Mouse (Mus musculus) forebrain, embryonic 14.5 days (tissue): Measurements from ENCODE around the gene Hk1. TPM values are rescaled to one million over a fixed set of nuclear protein-coding genes. Genes with fewer than 3 reads are reported as not detected.
A peak's percentile ranks its signal among the peaks of the same experiment; 100 is the strongest.

Source experiments
- ATAC-seq: fragments of 200-750 bp; cut with Nextera tagmentation; 2 replicates; pipeline ENCODE4 v1.8.0; 2017; ENCODE audit warnings: mild to moderate bottlenecking, moderate library complexity
- DNase-seq: peaks from one replicate; pipeline ENCODE4 v3.0.0-alpha.2; 2015; ENCODE audit warnings: low spot score
- H3K27ac ChIP-seq: fragments of 300-500 bp; sonication (generic); 2 replicates; pipeline ENCODE4 v1.5.1; 2014; ENCODE audit warnings: low read depth, mild to moderate bottlenecking, control low read depth, low read length, moderate library complexity
- H3K27me3 ChIP-seq: fragments of 300-500 bp; sonication (generic); replicated peaks from 2 replicates; pipeline ENCODE4 v1.6.1; 2014; ENCODE audit warnings: low read length, control low read depth, mixed read lengths; ENCODE audit not compliant: control insufficient read depth, insufficient read depth
- H3K36me3 ChIP-seq: fragments of 300-500 bp; sonication (generic); 2 replicates; pipeline ENCODE4 v1.6.1; 2014; ENCODE audit warnings: low read length, control low read depth; ENCODE audit not compliant: control insufficient read depth, insufficient read depth
- H3K4me1 ChIP-seq: fragments of 300-500 bp; sonication (generic); 2 replicates; pipeline ENCODE4 v1.6.1; 2014; ENCODE audit warnings: antibody characterized with exemption, low read length, control low read depth; ENCODE audit not compliant: control insufficient read depth, insufficient read depth
- H3K4me2 ChIP-seq: fragments of 300-500 bp; sonication (generic); 2 replicates; pipeline ENCODE4 v1.6.1; 2014; ENCODE audit warnings: mild to moderate bottlenecking, control low read depth, low read length
- H3K4me3 ChIP-seq: fragments of 300-500 bp; sonication (generic); 2 replicates; pipeline ENCODE4 v1.5.1; 2014; ENCODE audit warnings: low read depth, low read length, control low read depth
- H3K9ac ChIP-seq: fragments of 300-500 bp; sonication (generic); 2 replicates; pipeline ENCODE4 v1.6.1; 2014; ENCODE audit warnings: mild to moderate bottlenecking, low read length, control low read depth, moderate library complexity
- H3K9me3 ChIP-seq: fragments of 300-500 bp; sonication (generic); replicated peaks from 2 replicates; pipeline ENCODE4 v1.6.1; 2016; ENCODE audit warnings: low read length, control low read depth, mixed read lengths; ENCODE audit not compliant: control insufficient read depth
- WGBS: fragments of 180-500 bp; shearing (Covaris S2); extraction: QIAGEN DNeasy Blood & Tissue Kit; methylation state at CpG from one replicate; pipeline ENCODE4 v1.1.7; 2014; 5-methylcytosine and 5-hydroxymethylcytosine counted together
- polyA plus RNA-seq: library from polyadenylated mRNA; unstranded; fragments of >200 nt; fragmentation: Nextera tagmentation; extraction: Ambion mirVana; gene quantifications from 2 replicates; pipeline ENCODE4 v1.2.1, GENCODE M21; 2014

The Hk1 gene
- polyA plus RNA-seq, 1 experiment from 2014 or later: 31.0 TPM

DNA sequence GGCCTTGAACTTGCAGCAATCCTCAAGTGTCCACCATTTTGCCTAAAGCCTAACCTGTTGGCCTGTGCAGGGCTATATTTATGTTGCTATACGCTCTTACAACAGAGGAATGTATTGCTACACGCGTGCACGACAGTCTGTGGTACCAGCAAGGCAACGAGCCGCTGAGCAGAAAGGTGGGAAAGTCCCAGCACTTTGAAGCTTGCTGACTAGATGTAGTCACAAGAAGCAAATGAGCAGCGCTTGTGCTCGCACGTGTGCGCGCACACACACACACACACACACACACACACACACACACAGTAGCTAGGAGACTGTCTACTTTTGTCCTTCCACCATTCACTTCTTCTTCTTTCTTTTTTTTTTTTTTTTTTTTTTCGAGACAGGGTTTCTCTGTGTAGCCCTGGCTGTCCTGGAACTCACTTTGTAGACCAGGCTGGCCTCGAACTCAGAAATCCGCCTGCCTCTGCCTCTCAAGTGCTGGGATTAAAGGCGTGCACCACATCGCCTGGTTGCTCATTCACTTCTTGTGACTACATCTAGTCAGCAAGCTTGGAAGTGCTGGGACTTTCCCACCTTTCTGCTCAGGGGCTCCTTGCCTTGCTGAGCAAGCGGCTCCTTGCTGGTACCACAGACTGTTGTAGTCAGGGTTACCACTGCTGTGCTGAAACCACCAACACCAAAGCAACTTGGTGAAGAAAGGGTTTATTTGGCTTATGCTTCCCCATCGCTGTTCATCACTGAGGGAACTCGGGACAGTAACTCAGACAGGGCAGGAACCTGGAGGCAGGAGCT, 102.0 kb downstream of the Hk1 start:
- H3K4me1 ChIP-seq: no peaks in the 10 kb centered on the region
- no peaks in the 10 kb centered on the region for H3K27me3 ChIP-seq
- H3K27ac ChIP-seq: no peak overlapping the region
- WGBS: 92% methylated on average over 18 of the region's 19 CpGs
- H3K36me3 ChIP-seq: peaks cover 28% of the 10 kb centered on the region
- H3K9ac ChIP-seq: no peak overlapping the region
- no peak for ATAC-seq
- no peak for DNase-seq
- no peaks in the 10 kb centered on the region for H3K9me3 ChIP-seq
- no peak overlapping the region for H3K4me3 ChIP-seq
- no peak overlapping the region for H3K4me2 ChIP-seq

- 36% methylated on average over 4 of the region's 4 CpGs for WGBS
- H3K27ac ChIP-seq: no peak overlapping the region
- H3K36me3 ChIP-seq: peaks cover 33% of the 10 kb centered on the region; the same call in 1 of the 2 replicates
- H3K9ac ChIP-seq: no peak overlapping the region
- H3K4me2 ChIP-seq: no peak overlapping the region
- H3K4me1 ChIP-seq: no peaks in the 10 kb centered on the region
- ATAC-seq (no peak), DNase-seq (peak; percentile 78)
- no peaks in the 10 kb centered on the region for H3K27me3 ChIP-seq
- no peak overlapping the region for H3K4me3 ChIP-seq
- H3K9me3 ChIP-seq: no peaks in the 10 kb centered on the region
Measured at GRCm38 (mm10) chr10:62275235-62275634, 104.5 kb downstream of the Hk1 start.

- H3K9me3 ChIP-seq: no peaks in the 10 kb centered on the region
- peaks cover 33% of the 10 kb centered on the region; the same call in 1 of the 2 replicates for H3K36me3 ChIP-seq
- no peak overlapping the region for H3K9ac ChIP-seq
- WGBS: 89% methylated on average over 16 of the region's 16 CpGs
- H3K4me3 ChIP-seq: no peak overlapping the region
- H3K27me3 ChIP-seq: no peaks in the 10 kb centered on the region
- H3K4me1 ChIP-seq: no peaks in the 10 kb centered on the region
- ATAC-seq (no peak), DNase-seq (no peak)
- H3K27ac ChIP-seq: no peak overlapping the region
- no peak overlapping the region for H3K4me2 ChIP-seq
Measured at GRCm38 (mm10) chr10:62269278-62269677, 110.4 kb downstream of the Hk1 start.

DNA sequence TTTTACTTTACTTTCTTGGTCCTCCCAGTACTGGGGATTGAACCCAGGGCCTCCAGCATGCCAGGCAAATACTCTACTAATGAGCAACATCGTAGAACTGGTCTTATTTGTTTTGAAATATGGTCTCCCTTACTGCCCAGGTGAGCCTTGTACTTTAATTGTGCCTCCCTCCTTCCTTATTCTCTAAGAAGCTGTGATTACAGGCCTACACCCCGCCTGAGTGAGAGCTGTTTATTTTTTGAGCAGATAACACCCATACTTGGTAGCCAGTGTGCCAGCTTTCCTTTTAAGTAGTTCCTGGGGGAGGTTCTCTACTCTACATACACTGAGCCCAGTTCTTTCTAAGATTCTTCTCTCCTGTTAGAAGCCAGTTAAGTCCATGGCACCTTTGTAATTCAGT, 115.4 kb downstream of the Hk1 start:
- H3K4me1 ChIP-seq: no peaks in the 10 kb centered on the region
- 74% methylated on average over 2 of the region's 2 CpGs for WGBS
- no peak for DNase-seq

GRCm38 (mm10) chr10:62261115-62261886, 118.4 kb downstream of the Hk1 start:
- no peak overlapping the region for H3K4me3 ChIP-seq
- 17% methylated on average over 18 of the region's 18 CpGs for WGBS
- ATAC-seq: peak; percentile 83
- peak; percentile 77 for DNase-seq
- no peaks in the 10 kb centered on the region for H3K4me1 ChIP-seq
- no peak overlapping the region for H3K9ac ChIP-seq
- H3K36me3 ChIP-seq: no peaks in the 10 kb centered on the region
- H3K4me2 ChIP-seq: no peak overlapping the region
- H3K27ac ChIP-seq: no peak overlapping the region
- H3K9me3 ChIP-seq: no peaks in the 10 kb centered on the region
- H3K27me3 ChIP-seq: no peaks in the 10 kb centered on the region

More for the DNA sequence above, 115.4 kb downstream of the Hk1 start:
- H3K36me3 ChIP-seq: 0 out of 2 replicates have a peak, but pooled peaks cover 3% of the 10 kb centered on the region
- H3K4me2 ChIP-seq: no peak overlapping the region
- no peak overlapping the region for H3K4me3 ChIP-seq
- H3K9ac ChIP-seq: no peak overlapping the region
- H3K9me3 ChIP-seq: no peaks in the 10 kb centered on the region
- no peak for ATAC-seq
- H3K27me3 ChIP-seq: no peaks in the 10 kb centered on the region
- H3K27ac ChIP-seq: no peak overlapping the region

DNA sequence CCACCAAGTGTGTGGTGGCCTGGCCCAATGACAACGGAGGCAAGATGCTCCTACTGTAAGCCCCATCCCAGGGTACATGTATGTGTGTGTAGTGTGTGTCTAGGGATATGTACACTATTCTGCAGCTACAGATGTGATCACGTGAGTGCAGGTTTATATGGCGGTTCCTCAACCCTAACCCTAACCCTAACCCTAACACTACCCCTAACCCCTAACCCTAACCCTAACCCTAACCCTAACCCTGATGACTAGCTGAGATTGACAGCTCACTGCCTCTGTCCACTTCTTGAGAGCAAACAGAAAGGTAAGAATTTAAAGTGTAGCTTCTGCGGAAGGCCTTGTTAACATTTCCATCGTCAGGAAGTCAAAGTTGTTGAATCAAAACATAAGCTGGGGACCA, 121.4 kb downstream of the Hk1 start:
- ATAC-seq (no peak), DNase-seq (no peak)
- WGBS: 92% methylated on average over 5 of the region's 5 CpGs
- Histone ChIP-seq H3K9me3 (no peaks in the 10 kb centered on the region), H3K4me3 (no peak overlapping the region), H3K27ac (no peak overlapping the region), H3K27me3 (no peaks in the 10 kb centered on the region), H3K4me1 (no peaks in the 10 kb centered on the region), H3K9ac (no peak overlapping the region), H3K36me3 (no peaks in the 10 kb centered on the region), H3K4me2 (no peak overlapping the region)

GRCm38 (mm10) chr10:62252496-62253235, 127.0 kb downstream of the Hk1 start:
- DNase-seq (no peak), ATAC-seq (no peak)
- Histone ChIP-seq H3K9ac (no peak overlapping the region), H3K4me1 (no peaks in the 10 kb centered on the region), H3K9me3 (no peaks in the 10 kb centered on the region), H3K4me3 (no peak overlapping the region), H3K4me2 (no peak overlapping the region), H3K36me3 (no peaks in the 10 kb centered on the region), H3K27ac (no peak overlapping the region), H3K27me3 (no peaks in the 10 kb centered on the region)
- WGBS: 89% methylated on average over 27 of the region's 27 CpGs

DNA sequence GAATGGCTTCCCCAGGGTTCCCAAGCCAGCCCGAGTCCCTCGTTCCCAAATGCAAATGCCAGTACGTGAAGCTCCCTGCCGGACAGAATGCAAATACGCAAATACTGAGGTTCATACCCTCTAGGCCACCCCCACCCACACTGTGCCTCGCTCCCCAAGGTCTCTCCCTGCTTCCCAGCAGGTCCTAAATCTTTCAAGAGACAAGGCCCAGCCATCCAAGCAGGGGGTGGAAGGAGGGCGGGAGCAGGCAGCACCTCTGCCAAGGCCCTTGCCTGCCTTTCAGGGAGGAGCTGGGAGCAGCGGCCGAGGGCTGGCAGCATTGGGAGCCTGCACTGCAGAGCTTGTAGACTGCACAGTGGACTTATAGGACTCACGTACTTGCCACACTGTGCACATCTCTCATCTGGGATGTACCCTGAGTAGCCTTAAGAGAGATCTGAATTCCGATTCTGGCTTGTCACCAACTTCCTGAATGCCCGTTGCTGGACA, 127.7 kb downstream of the Hk1 start, which contains the start of gene Tacr2:
Gene Tacr2, plus strand, starts transcription at position 439 of the 489 bp plus-strand sequence.
- Histone ChIP-seq H3K27ac (no peak within 1 kb of the TSS), H3K9ac (no peak within 1 kb of the TSS), H3K9me3 (no peaks in the 10 kb centered on the region), H3K36me3 (no peaks in the 10 kb centered on the region), H3K27me3 (no peaks in the 10 kb centered on the region), H3K4me3 (no peak within 1 kb of the TSS), H3K4me1 (no peaks in the 10 kb centered on the region), H3K4me2 (no peak within 1 kb of the TSS)
- 58% methylated on average over 12 of the region's 12 CpGs for WGBS
- DNase-seq: no peak
- ATAC-seq: no peak
